Mouse (Mus musculus): Measurements from ENCODE around the gene Ptgir.

GRCm38 (mm10) chr7:16915461-16916340 is 9.4 kb downstream of the Ptgir start:
- TF ChIP-seq CTCF (IDR thresholded peaks at IDR 0.05; ENCODE audit: low read depth) (no peak), EP300 (IDR thresholded peaks at IDR 0.05; ENCODE audit: low read depth) (no peak)

All from liver, postnatal 0 days (tissue).